Mouse (Mus musculus) embryonic facial prominence, embryonic 11.5 days (tissue): Measurements from ENCODE around the gene Timp3. TPM values are rescaled to one million over a fixed set of nuclear protein-coding genes. Genes with fewer than 3 reads are reported as not detected.
A peak's percentile ranks its signal among the peaks of the same experiment; 100 is the strongest.

Experiments used
- ATAC-seq: fragments of 200-750 bp; cut with Nextera tagmentation; replicated peaks from 2 replicates; pipeline ENCODE4 v1.8.0; 2017; ENCODE audit warnings: low read depth; ENCODE audit not compliant: insufficient number of reproducible peaks, low FRiP score, low TSS enrichment
- DNase-seq: peaks from one replicate; pipeline ENCODE4 v3.0.0-alpha.2; 2015; ENCODE audit warnings: low spot score
- H3K27ac ChIP-seq: fragments of 300-500 bp; sonication (generic); replicated peaks from 2 replicates; pipeline ENCODE4 v1.5.1; 2014; ENCODE audit warnings: mild to moderate bottlenecking, low read depth, low read length, control low read depth
- H3K27me3 ChIP-seq: fragments of 300-500 bp; sonication (generic); 2 replicates; pipeline ENCODE4 v1.6.1; 2014; ENCODE audit warnings: mild to moderate bottlenecking, low read length, moderate library complexity, mixed read lengths; ENCODE audit not compliant: control insufficient read depth, insufficient read depth
- H3K36me3 ChIP-seq: fragments of 300-500 bp; sonication (generic); replicated peaks from 2 replicates; pipeline ENCODE4 v1.6.1; 2014; ENCODE audit warnings: low read depth, mild to moderate bottlenecking, low read length, moderate library complexity, mixed read lengths; ENCODE audit not compliant: control insufficient read depth, insufficient read depth
- H3K4me1 ChIP-seq: fragments of 300-500 bp; sonication (generic); 2 replicates; pipeline ENCODE4 v1.6.1; 2014; ENCODE audit warnings: low read length, mixed read lengths; ENCODE audit not compliant: control insufficient read depth, insufficient read depth
- H3K4me2 ChIP-seq: fragments of 300-500 bp; sonication (generic); 2 replicates; pipeline ENCODE4 v1.6.1; 2014; ENCODE audit warnings: low read depth, mild to moderate bottlenecking, control low read depth, low read length, moderate library complexity
- H3K4me3 ChIP-seq: fragments of 300-500 bp; sonication (generic); 2 replicates; pipeline ENCODE4 v1.5.1; 2014; ENCODE audit warnings: low read depth, low read length, control low read depth
- H3K9ac ChIP-seq: fragments of 300-500 bp; sonication (generic); replicated peaks from 2 replicates; pipeline ENCODE4 v1.6.1; 2014; ENCODE audit warnings: mild to moderate bottlenecking, control low read depth, low read length
- H3K9me3 ChIP-seq: fragments of 300-500 bp; sonication (generic); replicated peaks from 2 replicates; pipeline ENCODE4 v1.6.1; 2016; ENCODE audit warnings: mild to moderate bottlenecking, low read length, inconsistent platforms, mixed read lengths; ENCODE audit not compliant: control insufficient read depth
- WGBS: fragments of 180-500 bp; shearing (Covaris S2); extraction: QIAGEN DNeasy Blood & Tissue Kit; methylation state at CpG from one replicate; pipeline ENCODE4 v1.1.7; 2014; 5-methylcytosine and 5-hydroxymethylcytosine counted together
- polyA plus RNA-seq: library from polyadenylated mRNA; unstranded; fragments of >200 nt; fragmentation: Nextera tagmentation; extraction: Ambion mirVana; gene quantifications from 2 replicates; pipeline ENCODE4 v1.2.1, GENCODE M21; 2014

Timp3 gene
- polyA plus RNA-seq, 1 experiment from 2014 or later, result 40.0 TPM

GRCm38 (mm10) chr10:86272826-86273225 is 27.3 kb upstream of the Timp3 start:
- WGBS, result 89% methylated on average over 3 of the region's 3 CpGs
- H3K4me3 ChIP-seq, result no peak overlapping the region
- no peak overlapping the region for H3K4me2 ChIP-seq
- H3K36me3 ChIP-seq, result no peaks in the 10 kb centered on the region
- ATAC-seq (no peak), DNase-seq (no peak)
- H3K27me3 ChIP-seq, result no peaks in the 10 kb centered on the region
- 0 out of 2 replicates have a peak overlapping the region, but pooled peaks have one; percentile 6 for H3K27ac ChIP-seq
- no peaks in the 10 kb centered on the region for H3K4me1 ChIP-seq
- H3K9me3 ChIP-seq, result no peaks in the 10 kb centered on the region
- no peak overlapping the region for H3K9ac ChIP-seq

- 25% methylated on average over 19 of the region's 19 CpGs for WGBS
- DNase-seq (peak; percentile 52), ATAC-seq (peak; percentile 48; the same call in 1 of the 2 replicates)
- no peak overlapping the region for H3K9ac ChIP-seq
- H3K36me3 ChIP-seq, result no peaks in the 10 kb centered on the region
- H3K27me3 ChIP-seq, result no peaks in the 10 kb centered on the region
- H3K4me3 ChIP-seq, result no peak overlapping the region
- 0 out of 2 replicates have a peak overlapping the region, but pooled peaks have one; percentile 6 for H3K27ac ChIP-seq
- no peaks in the 10 kb centered on the region for H3K9me3 ChIP-seq
- H3K4me2 ChIP-seq, result no peak overlapping the region
- H3K4me1 ChIP-seq, result no peaks in the 10 kb centered on the region
These were observed 26.6 kb upstream of the Timp3 start for GRCm38 (mm10) chr10:86273410-86274191.

- ATAC-seq (no peak), DNase-seq (no peak)
- H3K9me3 ChIP-seq, result no peaks in the 10 kb centered on the region
- no peak overlapping the region for H3K9ac ChIP-seq
- no peaks in the 10 kb centered on the region for H3K4me1 ChIP-seq
- no peak overlapping the region for H3K4me3 ChIP-seq
- H3K27ac ChIP-seq, result no peak overlapping the region
- H3K4me2 ChIP-seq, result no peak overlapping the region
- WGBS, result 89% methylated on average over 5 of the region's 5 CpGs
- H3K36me3 ChIP-seq, result no peaks in the 10 kb centered on the region
- H3K27me3 ChIP-seq, result no peaks in the 10 kb centered on the region
These were observed 24.6 kb upstream of the Timp3 start for GRCm38 (mm10) chr10:86275585-86275984.

- Histone ChIP-seq H3K27me3 (no peaks in the 10 kb centered on the region), H3K4me1 (no peaks in the 10 kb centered on the region), H3K9me3 (no peaks in the 10 kb centered on the region), H3K27ac (no peak overlapping the region), H3K9ac (no peak overlapping the region), H3K4me2 (no peak overlapping the region), H3K36me3 (no peaks in the 10 kb centered on the region), H3K4me3 (no peak overlapping the region)
- 88% methylated on average over 5 of the region's 5 CpGs for WGBS
- DNase-seq (no peak), ATAC-seq (no peak)
These were observed 22.8 kb upstream of the Timp3 start for GRCm38 (mm10) chr10:86277327-86277726.

GRCm38 (mm10) chr10:86278481-86278880 is 21.7 kb upstream of the Timp3 start:
- H3K4me1 ChIP-seq, result no peaks in the 10 kb centered on the region
- DNase-seq, result no peak
- no peaks in the 10 kb centered on the region for H3K36me3 ChIP-seq
- no peaks in the 10 kb centered on the region for H3K9me3 ChIP-seq
- no peaks in the 10 kb centered on the region for H3K27me3 ChIP-seq
- no peak overlapping the region for H3K4me2 ChIP-seq
- no peak overlapping the region for H3K9ac ChIP-seq
- ATAC-seq, result no peak
- 64% methylated on average over 2 of the region's 2 CpGs for WGBS
- no peak overlapping the region for H3K27ac ChIP-seq
- no peak overlapping the region for H3K4me3 ChIP-seq

GRCm38 (mm10) chr10:86279579-86280168 is 20.5 kb upstream of the Timp3 start:
- H3K9ac ChIP-seq, result no peak overlapping the region
- WGBS, result 80% methylated on average over 7 of the region's 7 CpGs
- no peaks in the 10 kb centered on the region for H3K9me3 ChIP-seq
- no peak overlapping the region for H3K4me2 ChIP-seq
- H3K4me3 ChIP-seq, result no peak overlapping the region
- H3K27ac ChIP-seq, result no peak overlapping the region
- no peaks in the 10 kb centered on the region for H3K27me3 ChIP-seq
- DNase-seq, result no peak
- no peaks in the 10 kb centered on the region for H3K36me3 ChIP-seq
- no peaks in the 10 kb centered on the region for H3K4me1 ChIP-seq
- no peak for ATAC-seq

GRCm38 (mm10) chr10:86281238-86281637 is 18.9 kb upstream of the Timp3 start:
- H3K9ac ChIP-seq, result no peak overlapping the region
- no peak overlapping the region for H3K4me3 ChIP-seq
- ATAC-seq (no peak), DNase-seq (no peak)
- H3K4me1 ChIP-seq, result no peaks in the 10 kb centered on the region
- H3K36me3 ChIP-seq, result no peaks in the 10 kb centered on the region
- H3K27ac ChIP-seq, result no peak overlapping the region
- H3K27me3 ChIP-seq, result no peaks in the 10 kb centered on the region
- H3K4me2 ChIP-seq, result no peak overlapping the region
- WGBS, result 86% methylated on average over 8 of the region's 8 CpGs
- no peaks in the 10 kb centered on the region for H3K9me3 ChIP-seq

GRCm38 (mm10) chr10:86286508-86286907 is 13.7 kb upstream of the Timp3 start:
- no peak overlapping the region for H3K4me2 ChIP-seq
- H3K4me3 ChIP-seq, result no peak overlapping the region
- no peak for ATAC-seq
- H3K36me3 ChIP-seq, result no peaks in the 10 kb centered on the region
- H3K9ac ChIP-seq, result no peak overlapping the region
- no peak overlapping the region for H3K27ac ChIP-seq
- no peaks in the 10 kb centered on the region for H3K4me1 ChIP-seq
- DNase-seq, result no peak
- H3K9me3 ChIP-seq, result no peaks in the 10 kb centered on the region
- H3K27me3 ChIP-seq, result no peaks in the 10 kb centered on the region
- 90% methylated on average over 7 of the region's 7 CpGs for WGBS
